Mouse (Mus musculus): ENCODE data around the gene 2310022A10Rik. TPM values are rescaled to one million over a fixed set of nuclear protein-coding genes. Genes with fewer than 3 reads are reported as not detected.
"Not testable (repeated sequence)": the region's sequence is repeated elsewhere in the genome, so short reads cannot be mapped to it uniquely, and the experiment has no call there.

The 2310022A10Rik gene
- polyA plus RNA-seq, 1 experiment from 2014 or later: 37.3 TPM

DNA sequence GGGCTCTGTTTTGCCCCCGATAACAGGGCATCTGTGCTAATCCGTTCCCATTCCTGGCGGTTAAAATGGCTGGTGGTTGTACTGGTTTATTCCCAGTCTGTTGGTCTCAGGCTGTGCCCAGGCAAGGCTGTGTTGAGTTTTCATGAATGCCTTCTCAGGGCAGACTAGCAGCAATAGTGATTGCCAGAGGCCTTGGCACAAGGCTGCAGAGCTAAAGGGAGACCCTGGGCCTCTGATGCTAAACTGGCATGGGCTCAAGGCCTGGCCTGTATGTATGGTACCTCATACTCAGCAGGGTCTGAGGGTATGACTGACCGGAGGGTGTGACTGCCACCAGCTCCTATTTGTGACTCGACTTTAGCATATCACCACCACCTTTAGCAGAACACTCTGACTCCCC is 57.8 kb downstream of the 2310022A10Rik start:
- peaks cover 46% of the 10 kb centered on the region for H3K36me3 ChIP-seq
- no peak overlapping the region for H3K4me3 ChIP-seq
- no peaks in the 10 kb centered on the region for H3K9me3 ChIP-seq (replicated peaks)
- H3K4me1 ChIP-seq: peaks cover 24% of the 10 kb centered on the region
- 96% methylated on average over 5 of the region's 5 CpGs for WGBS
- H3K27me3 ChIP-seq (ENCODE audit: low read depth, poor library complexity, severe bottlenecking): no peaks in the 10 kb centered on the region
- H3K27ac ChIP-seq (replicated peaks): no peak overlapping the region
- no peak for DNase-seq (ENCODE audit: low spot score)

DNA sequence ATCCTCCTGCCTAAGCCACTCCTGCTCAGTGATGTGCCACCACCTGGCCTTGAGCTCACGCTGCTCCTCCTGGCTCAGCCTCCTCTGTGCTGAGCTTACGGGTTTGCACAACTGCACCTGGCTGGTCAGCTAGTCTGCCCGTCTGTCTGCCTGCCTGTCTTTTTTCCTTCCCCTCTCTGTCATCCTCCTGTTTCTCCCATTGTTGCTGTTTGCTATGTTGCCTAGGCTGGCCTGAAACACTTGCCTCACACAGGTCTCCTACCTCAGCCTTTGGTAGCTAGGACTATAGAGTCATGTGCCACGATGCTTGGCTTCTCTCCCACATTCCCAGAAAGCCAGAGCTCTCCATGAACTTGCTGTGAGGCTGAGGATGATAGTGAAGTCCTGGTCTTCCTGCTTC is 59.9 kb downstream of the 2310022A10Rik start:
- Histone ChIP-seq H3K27ac (replicated peaks) (no peak overlapping the region), H3K4me3 (no peak overlapping the region)

GRCm38 (mm10) chr7:27613751-27614499 is 60.9 kb downstream of the 2310022A10Rik start:
- no peaks in the 10 kb centered on the region for H3K27me3 ChIP-seq (ENCODE audit: low read depth, poor library complexity, severe bottlenecking)
- 73% methylated on average over 8 of the region's 8 CpGs for WGBS
- H3K9me3 ChIP-seq (replicated peaks): no peaks in the 10 kb centered on the region
- DNase-seq (ENCODE audit: low spot score): no peak
- no peak overlapping the region for H3K4me3 ChIP-seq
- H3K36me3 ChIP-seq: peaks cover 62% of the 10 kb centered on the region
- H3K27ac ChIP-seq (replicated peaks): 0 out of 2 replicates have a peak overlapping the region, but pooled peaks have one; percentile 38
- peaks cover 21% of the 10 kb centered on the region for H3K4me1 ChIP-seq

More for the DNA sequence above, 59.9 kb downstream of the 2310022A10Rik start:
- DNase-seq (ENCODE audit: low spot score): no peak
- WGBS: 87% methylated on average over 4 of the region's 4 CpGs
- no peaks in the 10 kb centered on the region for H3K9me3 ChIP-seq (replicated peaks)
- peaks cover 62% of the 10 kb centered on the region for H3K36me3 ChIP-seq
- no peaks in the 10 kb centered on the region for H3K27me3 ChIP-seq (ENCODE audit: low read depth, poor library complexity, severe bottlenecking)
- peaks cover 21% of the 10 kb centered on the region for H3K4me1 ChIP-seq

DNA sequence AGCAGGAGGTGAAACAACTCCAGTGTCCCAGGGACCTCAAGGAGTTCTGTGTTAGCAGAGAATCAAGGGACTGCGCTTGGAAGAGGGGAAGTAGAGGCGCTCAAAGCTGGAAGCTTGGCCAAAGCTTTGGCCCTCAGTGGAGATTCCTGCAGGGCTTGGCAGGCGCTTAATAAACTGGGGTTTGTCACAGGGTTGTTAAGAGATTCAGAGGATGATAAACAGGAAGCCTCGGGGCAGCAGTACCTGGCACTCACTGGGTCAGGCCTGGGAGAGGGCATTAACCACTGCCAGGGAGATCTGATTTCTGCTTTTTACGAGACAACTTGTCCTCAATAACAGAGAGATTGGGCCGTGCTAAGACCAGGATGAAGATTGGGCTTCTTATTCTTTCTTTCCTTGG is 68.0 kb downstream of the 2310022A10Rik start:
- peaks cover 97% of the 10 kb centered on the region for H3K36me3 ChIP-seq
- no peak for DNase-seq (ENCODE audit: low spot score)
- no peaks in the 10 kb centered on the region for H3K9me3 ChIP-seq (replicated peaks)
- H3K27me3 ChIP-seq (ENCODE audit: low read depth, poor library complexity, severe bottlenecking): no peaks in the 10 kb centered on the region
- H3K27ac ChIP-seq (replicated peaks): no peak overlapping the region
- WGBS: 87% methylated on average over 6 of the region's 6 CpGs
- H3K4me3 ChIP-seq: no peak overlapping the region
- H3K4me1 ChIP-seq: no peaks in the 10 kb centered on the region

DNA sequence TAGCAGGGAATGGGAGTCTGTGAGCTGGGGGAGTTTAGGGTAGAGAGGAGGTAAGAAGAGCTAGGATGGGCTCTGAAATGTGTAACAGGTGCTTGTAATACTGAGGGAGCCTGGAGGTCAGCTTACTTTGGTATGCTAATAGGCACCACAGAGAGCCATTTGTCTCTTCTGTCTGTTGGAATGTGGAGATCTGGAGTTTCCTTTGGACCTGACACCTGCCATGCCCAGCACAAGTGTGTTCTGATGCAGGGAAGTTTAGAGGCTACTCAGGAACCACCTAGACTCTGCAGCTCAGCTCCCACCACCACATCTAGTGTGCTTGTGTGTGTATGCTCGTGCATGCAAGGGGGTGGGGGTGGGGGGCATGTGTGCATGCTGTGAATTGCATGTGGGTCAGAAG is 69.2 kb downstream of the 2310022A10Rik start:
- Histone ChIP-seq H3K4me1 (no peaks in the 10 kb centered on the region), H3K27me3 (ENCODE audit: low read depth, poor library complexity, severe bottlenecking) (no peaks in the 10 kb centered on the region), H3K36me3 (peaks cover 97% of the 10 kb centered on the region), H3K4me3 (no peak overlapping the region), H3K27ac (replicated peaks) (no peak overlapping the region), H3K9me3 (replicated peaks) (no peaks in the 10 kb centered on the region)
- DNase-seq (ENCODE audit: low spot score): no peak
- 72% methylated on average over 1 of the region's 1 CpGs for WGBS

DNA sequence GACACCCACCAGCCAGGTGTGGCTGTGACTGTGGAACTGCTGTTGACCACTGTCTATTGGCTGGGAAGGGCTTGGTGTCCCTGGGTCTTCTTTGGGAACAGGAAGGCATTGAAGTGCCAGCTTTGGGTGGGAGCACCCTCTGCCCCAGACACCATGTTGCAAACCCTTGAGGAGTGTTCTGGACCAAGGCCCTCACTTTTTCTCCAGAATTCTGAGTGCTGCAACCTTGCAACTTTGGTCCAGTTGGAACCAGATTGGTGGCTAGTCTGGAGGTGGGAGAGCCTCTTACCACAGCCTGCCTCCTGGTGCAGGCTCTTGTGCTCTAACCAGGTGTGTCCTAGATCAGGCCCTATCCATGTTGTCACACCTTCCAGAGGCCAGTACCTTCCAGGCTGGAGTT is 71.9 kb downstream of the 2310022A10Rik start:
- Histone ChIP-seq H3K9me3 (replicated peaks) (no peaks in the 10 kb centered on the region), H3K4me3 (no peak overlapping the region), H3K27me3 (ENCODE audit: low read depth, poor library complexity, severe bottlenecking) (no peaks in the 10 kb centered on the region), H3K27ac (replicated peaks) (no peak overlapping the region), H3K4me1 (no peaks in the 10 kb centered on the region), H3K36me3 (peaks cover 97% of the 10 kb centered on the region)
- DNase-seq (ENCODE audit: low spot score): no peak

DNA sequence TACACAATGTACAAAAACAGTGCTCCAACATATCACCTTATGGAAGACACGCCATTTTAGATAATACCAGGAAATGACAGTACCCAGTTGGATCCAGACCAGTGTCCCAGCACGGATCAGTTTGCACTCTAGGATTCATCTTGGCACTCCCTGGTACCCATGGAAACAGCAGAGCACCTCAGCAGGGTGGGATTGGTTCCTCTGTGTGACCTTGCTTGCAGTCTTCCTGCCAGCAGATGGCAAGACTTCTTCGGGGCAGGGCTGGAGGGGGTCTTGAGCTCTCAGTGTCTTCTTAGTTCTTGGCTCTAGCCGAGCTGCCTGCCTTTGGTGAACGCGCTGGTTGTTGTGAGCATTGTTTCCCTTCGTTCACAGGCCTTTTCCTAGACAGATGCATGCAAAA is 74.7 kb downstream of the 2310022A10Rik start:
- Histone ChIP-seq H3K4me3 (no peak overlapping the region), H3K27me3 (ENCODE audit: low read depth, poor library complexity, severe bottlenecking) (no peaks in the 10 kb centered on the region), H3K27ac (replicated peaks) (no peak overlapping the region), H3K4me1 (no peaks in the 10 kb centered on the region), H3K9me3 (replicated peaks) (no peaks in the 10 kb centered on the region), H3K36me3 (peaks cover 92% of the 10 kb centered on the region)
- no peak for DNase-seq (ENCODE audit: low spot score)
- 89% methylated on average over 7 of the region's 7 CpGs for WGBS

- H3K9me3 ChIP-seq (replicated peaks): no peaks in the 10 kb centered on the region
- no peaks in the 10 kb centered on the region for H3K4me1 ChIP-seq
- no peak overlapping the region for H3K27ac ChIP-seq (replicated peaks)
- peaks cover 92% of the 10 kb centered on the region for H3K36me3 ChIP-seq
- no peak overlapping the region for H3K4me3 ChIP-seq
- DNase-seq (ENCODE audit: low spot score): no peak
- H3K27me3 ChIP-seq (ENCODE audit: low read depth, poor library complexity, severe bottlenecking): no peaks in the 10 kb centered on the region
- 93% methylated on average over 6 of the region's 6 CpGs for WGBS
Measured at GRCm38 (mm10) chr7:27628190-27628589, 75.2 kb downstream of the 2310022A10Rik start.

GRCm38 (mm10) chr7:27628816-27629215 is 75.8 kb downstream of the 2310022A10Rik start:
- WGBS: 95% methylated on average over 7 of the region's 7 CpGs
- not testable (repeated sequence) for H3K4me3 ChIP-seq; H3K27ac ChIP-seq (replicated peaks); H3K27me3 ChIP-seq (ENCODE audit: low read depth, poor library complexity, severe bottlenecking); H3K4me1 ChIP-seq; DNase-seq (ENCODE audit: low spot score); H3K9me3 ChIP-seq (replicated peaks)
- peaks cover 92% of the 10 kb centered on the region for H3K36me3 ChIP-seq

DNA sequence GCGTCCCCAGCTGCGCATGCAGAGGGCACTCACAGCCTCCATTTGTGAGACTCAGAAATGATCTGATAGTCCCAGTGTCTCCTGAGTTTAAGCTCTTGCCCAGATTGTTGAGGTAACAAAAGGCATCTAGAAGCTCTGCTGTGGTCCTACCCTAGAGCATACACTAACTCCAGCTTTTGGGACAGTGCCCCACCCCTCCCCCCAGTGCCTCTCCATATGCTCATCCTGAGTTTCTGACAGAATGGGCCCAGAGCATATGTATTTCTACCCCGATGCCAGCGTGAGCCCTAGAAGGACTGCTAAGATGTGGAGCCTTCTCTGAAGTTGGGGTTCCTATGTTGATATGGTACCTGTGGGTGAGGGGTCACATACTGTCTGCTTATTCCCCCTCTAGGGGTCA is 78.4 kb downstream of the 2310022A10Rik start:
- peaks cover 95% of the 10 kb centered on the region for H3K36me3 ChIP-seq
- no peak for DNase-seq (ENCODE audit: low spot score)
- WGBS: 97% methylated on average over 4 of the region's 4 CpGs

More for the DNA sequence above, 78.4 kb downstream of the 2310022A10Rik start:
- Histone ChIP-seq H3K4me3 (no peak overlapping the region), H3K9me3 (replicated peaks) (no peaks in the 10 kb centered on the region), H3K4me1 (no peaks in the 10 kb centered on the region), H3K27ac (replicated peaks) (no peak overlapping the region), H3K27me3 (ENCODE audit: low read depth, poor library complexity, severe bottlenecking) (no peaks in the 10 kb centered on the region)

Other genes with a start within 250 kb of the 2310022A10Rik start
- gene Ltbp4, start 215.5 kb upstream of the 2310022A10Rik start, polyA plus RNA-seq (2016; fragmentation: Nextera tagmentation; extraction: Ambion mirVana): 7.0 and 9.0 TPM in 2 replicates
- gene Shkbp1, start 197.2 kb upstream of the 2310022A10Rik start, polyA plus RNA-seq (2016; fragmentation: Nextera tagmentation; extraction: Ambion mirVana): 71.7 and 77.2 TPM in 2 replicates
- 0.48 and 0.82 TPM in 2 replicates for gene Gm20479, start 195.8 kb upstream of the 2310022A10Rik start, polyA plus RNA-seq (2016; fragmentation: Nextera tagmentation; extraction: Ambion mirVana)
- 0.30 and 0.52 TPM in 2 replicates for gene Sptbn4, start 105.5 kb upstream of the 2310022A10Rik start, polyA plus RNA-seq (2016; fragmentation: Nextera tagmentation; extraction: Ambion mirVana)
- gene Blvrb, start 105.3 kb upstream of the 2310022A10Rik start, polyA plus RNA-seq (2016; fragmentation: Nextera tagmentation; extraction: Ambion mirVana): 38.9 and 40.9 TPM in 2 replicates
- 18.9 and 21.9 TPM in 2 replicates for gene Sertad3, start 79.5 kb upstream of the 2310022A10Rik start, polyA plus RNA-seq (2016; fragmentation: Nextera tagmentation; extraction: Ambion mirVana)
- gene Sertad1, start 66.3 kb upstream of the 2310022A10Rik start, polyA plus RNA-seq (2016; fragmentation: Nextera tagmentation; extraction: Ambion mirVana): 16.4 and 19.2 TPM in 2 replicates
- 2.3 and 2.5 TPM in 2 replicates for gene Prx, start 53.9 kb upstream of the 2310022A10Rik start, polyA plus RNA-seq (2016; fragmentation: Nextera tagmentation; extraction: Ambion mirVana)
- 0.33 and 0.52 TPM in 2 replicates for gene Hipk4, start 30.0 kb upstream of the 2310022A10Rik start, polyA plus RNA-seq (2016; fragmentation: Nextera tagmentation; extraction: Ambion mirVana)
- 52.0 and 61.2 TPM in 2 replicates for gene Pld3, start within 50 bp of the 2310022A10Rik start, polyA plus RNA-seq (2016; fragmentation: Nextera tagmentation; extraction: Ambion mirVana)
- 85.9 and 89.4 TPM in 2 replicates for gene Akt2, start 38.3 kb downstream of the 2310022A10Rik start, polyA plus RNA-seq (2016; fragmentation: Nextera tagmentation; extraction: Ambion mirVana)
- 2.6 and 5.5 TPM in 2 replicates for gene Ttc9b, start 100.7 kb downstream of the 2310022A10Rik start, polyA plus RNA-seq (2016; fragmentation: Nextera tagmentation; extraction: Ambion mirVana)
- gene Map3k10, start 121.4 kb downstream of the 2310022A10Rik start, polyA plus RNA-seq (2016; fragmentation: Nextera tagmentation; extraction: Ambion mirVana): 7.5 and 10.1 TPM in 2 replicates
- gene Zfp607b, start 136.1 kb downstream of the 2310022A10Rik start, polyA plus RNA-seq (2016; fragmentation: Nextera tagmentation; extraction: Ambion mirVana): 6.3 and 7.7 TPM in 2 replicates
- gene Zfp60, start 178.2 kb downstream of the 2310022A10Rik start, polyA plus RNA-seq (2016; fragmentation: Nextera tagmentation; extraction: Ambion mirVana): 62.4 and 80.1 TPM in 2 replicates

Measured in midbrain, embryonic 10.5 days (tissue).